Mouse (Mus musculus) liver, postnatal 0 days (tissue): ENCODE measurements around the gene Fam71f1.

Experiments used
- CTCF ChIP-seq: sonication (generic); IDR thresholded peaks from 2 replicates; pipeline ENCODE4 v1.5.1; 2016; ENCODE audit warnings: antibody characterized with exemption, low read depth
- EP300 ChIP-seq: IDR thresholded peaks from 2 replicates; pipeline ENCODE4 v1.6.1; 2016; ENCODE audit warnings: antibody characterized with exemption, low read depth, mild to moderate bottlenecking

DNA sequence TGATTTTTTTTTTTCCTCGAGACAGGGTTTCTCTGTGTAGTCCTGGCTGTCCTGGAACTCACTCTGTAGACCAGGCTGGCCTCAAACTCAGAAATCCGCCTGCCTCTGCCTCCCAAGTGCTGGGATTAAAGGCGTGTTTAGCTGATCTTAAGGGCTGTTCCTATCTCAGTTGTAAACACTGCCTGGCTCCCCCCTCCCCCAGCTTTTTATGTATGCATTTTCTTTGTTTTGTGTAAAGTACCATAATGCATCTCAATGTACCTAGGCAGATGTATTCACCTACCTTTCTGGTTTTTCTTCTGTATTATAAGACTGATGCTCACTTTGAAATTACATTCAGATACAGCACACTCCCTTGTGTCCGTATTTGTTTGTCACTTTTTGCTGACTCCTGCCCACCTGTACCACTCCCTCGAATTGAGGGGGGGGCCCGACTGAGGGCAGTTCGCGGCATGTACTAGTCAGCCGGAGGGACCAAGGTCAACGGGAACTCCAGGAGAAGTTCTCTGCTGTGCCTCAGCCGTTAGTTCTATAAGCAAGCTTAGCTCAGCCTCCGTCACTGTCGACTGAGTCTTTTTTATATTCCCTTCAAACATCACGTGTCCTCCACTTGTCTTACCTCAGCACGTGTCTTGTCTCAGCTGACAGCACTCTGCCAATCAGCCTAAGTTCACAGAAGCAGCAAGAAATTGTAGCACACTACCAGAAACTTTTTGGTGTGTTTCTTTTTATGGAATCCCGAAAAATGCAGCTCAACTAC lies 9.9 kb upstream of the Fam71f1 start:
- no peak for TF ChIP-seq EP300
- no peak for TF ChIP-seq CTCF
